Mouse (Mus musculus) kidney, embryonic 15.5 days (tissue): Measurements from ENCODE around the gene Olfr351. TPM values are rescaled to one million over a fixed set of nuclear protein-coding genes. Genes with fewer than 3 reads are reported as not detected.

ENCODE experiments used
- ATAC-seq: fragments of 200-750 bp; cut with Nextera tagmentation; replicated peaks from 2 replicates; pipeline ENCODE4 v1.8.0; 2017; ENCODE audit warnings: moderate TSS enrichment; ENCODE audit not compliant: low FRiP score
- H3K27ac ChIP-seq: fragments of 300-500 bp; sonication (generic); 2 replicates; pipeline ENCODE4 v1.5.1; 2015; ENCODE audit warnings: mild to moderate bottlenecking, inconsistent platforms
- H3K27me3 ChIP-seq: fragments of 300-500 bp; sonication (generic); 2 replicates; pipeline ENCODE4 v1.6.1; 2015; ENCODE audit warnings: inconsistent platforms
- H3K36me3 ChIP-seq: fragments of 300-500 bp; sonication (generic); 2 replicates; pipeline ENCODE4 v1.6.1; 2015; ENCODE audit warnings: inconsistent platforms
- H3K4me1 ChIP-seq: fragments of 300-500 bp; sonication (generic); 2 replicates; pipeline ENCODE4 v1.6.1; 2015; ENCODE audit warnings: inconsistent platforms
- H3K4me2 ChIP-seq: fragments of 300-500 bp; sonication (generic); 2 replicates; pipeline ENCODE4 v1.6.1; 2015; ENCODE audit warnings: moderate library complexity, mild to moderate bottlenecking, inconsistent platforms
- H3K4me3 ChIP-seq: fragments of 300-500 bp; sonication (generic); replicated peaks from 2 replicates; pipeline ENCODE4 v1.5.1; 2015; ENCODE audit warnings: mild to moderate bottlenecking, inconsistent platforms
- H3K9ac ChIP-seq: fragments of 300-500 bp; sonication (generic); 2 replicates; pipeline ENCODE4 v1.6.1; 2015; ENCODE audit warnings: mild to moderate bottlenecking, inconsistent platforms
- H3K9me3 ChIP-seq: fragments of 300-500 bp; sonication (generic); replicated peaks from 2 replicates; pipeline ENCODE4 v1.6.1; 2016; ENCODE audit warnings: inconsistent platforms
- WGBS: fragments of 180-500 bp; shearing (Covaris S2); methylation state at CpG from one replicate; pipeline ENCODE4 v1.1.7; 2015; ENCODE audit warnings: mixed read lengths; 5-methylcytosine and 5-hydroxymethylcytosine counted together
- polyA plus RNA-seq: library from polyadenylated mRNA; unstranded; fragments of >200 nt; fragmentation: Nextera tagmentation; extraction: Ambion mirVana; gene quantifications from 2 replicates; pipeline ENCODE4 v1.2.1, GENCODE M21; 2015

The Olfr351 gene
- not detected in 2 replicates for polyA plus RNA-seq

GRCm38 (mm10) chr2:36862560-36862959 is at the start of gene Olfr351:
Gene Olfr351 (minus strand): TSS chr2:36862660.
- Histone ChIP-seq H3K27ac (no peak within 1 kb of the TSS), H3K4me2 (no peak within 1 kb of the TSS), H3K4me3 (no peak within 1 kb of the TSS), H3K9ac (no peak within 1 kb of the TSS), H3K36me3 (no peaks in the 10 kb centered on the region), H3K9me3 (no peaks in the 10 kb centered on the region; the same call in 1 of the 2 replicates), H3K27me3 (no peaks in the 10 kb centered on the region), H3K4me1 (no peaks in the 10 kb centered on the region)
- no peak for ATAC-seq
- WGBS, result 80% methylated on average over 1 of the region's 1 CpGs

- Histone ChIP-seq H3K36me3 (no peaks in the 10 kb centered on the region), H3K4me2 (no peak within 1 kb of the TSS), H3K4me3 (no peak within 1 kb of the TSS), H3K4me1 (no peaks in the 10 kb centered on the region), H3K27me3 (no peaks in the 10 kb centered on the region), H3K9ac (no peak within 1 kb of the TSS), H3K9me3 (0 out of 2 replicates have a peak, but pooled peaks cover 6% of the 10 kb centered on the region), H3K27ac (no peak within 1 kb of the TSS)
- ATAC-seq, result no peak
Measured at GRCm38 (mm10) chr2:36905380-36905779, 42.9 kb upstream of the Olfr351 start, which contains the start of gene Olfr354. Gene Olfr354 (plus strand): TSS chr2:36905680.

- H3K9me3 ChIP-seq, result 0 out of 2 replicates have a peak, but pooled peaks cover 9% of the 10 kb centered on the region
- H3K27ac ChIP-seq, result no peak overlapping the region
- no peak for ATAC-seq
- H3K4me2 ChIP-seq, result no peak overlapping the region
- H3K4me1 ChIP-seq, result no peaks in the 10 kb centered on the region
- no peaks in the 10 kb centered on the region for H3K36me3 ChIP-seq
- no peaks in the 10 kb centered on the region for H3K27me3 ChIP-seq
- no peak overlapping the region for H3K9ac ChIP-seq
- H3K4me3 ChIP-seq, result no peak overlapping the region
Measured at GRCm38 (mm10) chr2:36897114-36897513, 34.7 kb upstream of the Olfr351 start.

GRCm38 (mm10) chr2:36892836-36893235 is 30.4 kb upstream of the Olfr351 start, which contains the start of gene Olfr353:
Gene Olfr353 (minus strand): TSS chr2:36892936.
- no peak within 1 kb of the TSS for H3K9ac ChIP-seq

GRCm38 (mm10) chr2:36868160-36868559 is 5.7 kb upstream of the Olfr351 start, which contains the start of gene Olfr352:
Gene Olfr352 (plus strand): TSS chr2:36868460.
- H3K9me3 ChIP-seq, result no peaks in the 10 kb centered on the region; the same call in 1 of the 2 replicates
- no peaks in the 10 kb centered on the region for H3K36me3 ChIP-seq
- H3K9ac ChIP-seq, result no peak within 1 kb of the TSS
- H3K4me1 ChIP-seq, result no peaks in the 10 kb centered on the region
- WGBS, result 83% methylated on average over 1 of the region's 1 CpGs
- H3K4me3 ChIP-seq, result no peak within 1 kb of the TSS
- no peak for ATAC-seq
- no peak within 1 kb of the TSS for H3K27ac ChIP-seq
- no peak within 1 kb of the TSS for H3K4me2 ChIP-seq
- no peaks in the 10 kb centered on the region for H3K27me3 ChIP-seq

More at GRCm38 (mm10) chr2:36892836-36893235, 30.4 kb upstream of the Olfr351 start, which contains the start of gene Olfr353:
- H3K4me2 ChIP-seq, result no peak within 1 kb of the TSS
- no peak within 1 kb of the TSS for H3K4me3 ChIP-seq
- H3K27ac ChIP-seq, result no peak within 1 kb of the TSS
- H3K27me3 ChIP-seq, result no peaks in the 10 kb centered on the region
- 0 out of 2 replicates have a peak, but pooled peaks cover 3% of the 10 kb centered on the region for H3K9me3 ChIP-seq
- H3K4me1 ChIP-seq, result no peaks in the 10 kb centered on the region
- no peaks in the 10 kb centered on the region for H3K36me3 ChIP-seq
- no peak for ATAC-seq

GRCm38 (mm10) chr2:36846010-36846409 is 16.4 kb downstream of the Olfr351 start, which contains the start of gene Olfr350:
Gene Olfr350 (plus strand): TSS chr2:36846310.
- H3K9me3 ChIP-seq, result no peaks in the 10 kb centered on the region
- H3K27me3 ChIP-seq, result no peaks in the 10 kb centered on the region
- 79% methylated on average over 1 of the region's 1 CpGs for WGBS
- H3K27ac ChIP-seq, result no peak within 1 kb of the TSS
- no peaks in the 10 kb centered on the region for H3K4me1 ChIP-seq
- H3K9ac ChIP-seq, result no peak within 1 kb of the TSS
- H3K36me3 ChIP-seq, result no peaks in the 10 kb centered on the region
- no peak within 1 kb of the TSS for H3K4me3 ChIP-seq
- no peak within 1 kb of the TSS for H3K4me2 ChIP-seq
- ATAC-seq, result no peak

GRCm38 (mm10) chr2:36816932-36817331 is 45.5 kb downstream of the Olfr351 start, which contains the start of gene Olfr3:
Gene Olfr3 (minus strand): TSS chr2:36817032.
- Histone ChIP-seq H3K27me3 (no peaks in the 10 kb centered on the region), H3K27ac (no peak within 1 kb of the TSS), H3K9ac (no peak within 1 kb of the TSS), H3K36me3 (no peaks in the 10 kb centered on the region), H3K4me1 (no peaks in the 10 kb centered on the region), H3K4me2 (no peak within 1 kb of the TSS), H3K4me3 (no peak within 1 kb of the TSS), H3K9me3 (peaks cover 14% of the 10 kb centered on the region)
- ATAC-seq, result no peak
- 65% methylated on average over 1 of the region's 1 CpGs for WGBS

Other genes with a start within 250 kb of the Olfr351 start
- not detected in 2 replicates for gene Olfr345, start 222.6 kb downstream of the Olfr351 start, polyA plus RNA-seq
- gene Olfr346, start 176.9 kb downstream of the Olfr351 start, polyA plus RNA-seq, result not detected in 2 replicates
- gene Olfr347, start 130.8 kb downstream of the Olfr351 start, polyA plus RNA-seq, result not detected in 2 replicates
- not detected in 2 replicates for gene Olfr348, start 78.4 kb downstream of the Olfr351 start, polyA plus RNA-seq
- gene Olfr50, start 72.1 kb downstream of the Olfr351 start, polyA plus RNA-seq, result not detected in 2 replicates
- not detected in 2 replicates for gene Olfr3, start 45.6 kb downstream of the Olfr351 start, polyA plus RNA-seq
- not detected in 2 replicates for gene Olfr350, start 16.4 kb downstream of the Olfr351 start, polyA plus RNA-seq
- gene Olfr352, start 5.8 kb upstream of the Olfr351 start, polyA plus RNA-seq, result not detected in 2 replicates
- gene Olfr353, start 30.3 kb upstream of the Olfr351 start, polyA plus RNA-seq, result not detected in 2 replicates
- not detected in 2 replicates for gene Olfr354, start 43.0 kb upstream of the Olfr351 start, polyA plus RNA-seq
- not detected in 2 replicates for gene Olfr355, start 66.2 kb upstream of the Olfr351 start, polyA plus RNA-seq
- gene Olfr356, start 74.5 kb upstream of the Olfr351 start, polyA plus RNA-seq, result not detected in 2 replicates
- not detected in 2 replicates for gene Olfr357, start 131.2 kb upstream of the Olfr351 start, polyA plus RNA-seq
- not detected in 2 replicates for gene Olfr358, start 146.7 kb upstream of the Olfr351 start, polyA plus RNA-seq
- not detected in 2 replicates for gene Olfr360, start 203.1 kb upstream of the Olfr351 start, polyA plus RNA-seq
- gene Olfr361, start 226.6 kb upstream of the Olfr351 start, polyA plus RNA-seq, result not detected in 2 replicates